Mouse (Mus musculus): Measurements from ENCODE around the gene Slc12a3. TPM values are rescaled to one million over a fixed set of nuclear protein-coding genes. Genes with fewer than 3 reads are reported as not detected.

Gene Slc12a3
- total RNA-seq, 2 experiments from 2014 or later, result 0.34 TPM; not detected in 1

DNA sequence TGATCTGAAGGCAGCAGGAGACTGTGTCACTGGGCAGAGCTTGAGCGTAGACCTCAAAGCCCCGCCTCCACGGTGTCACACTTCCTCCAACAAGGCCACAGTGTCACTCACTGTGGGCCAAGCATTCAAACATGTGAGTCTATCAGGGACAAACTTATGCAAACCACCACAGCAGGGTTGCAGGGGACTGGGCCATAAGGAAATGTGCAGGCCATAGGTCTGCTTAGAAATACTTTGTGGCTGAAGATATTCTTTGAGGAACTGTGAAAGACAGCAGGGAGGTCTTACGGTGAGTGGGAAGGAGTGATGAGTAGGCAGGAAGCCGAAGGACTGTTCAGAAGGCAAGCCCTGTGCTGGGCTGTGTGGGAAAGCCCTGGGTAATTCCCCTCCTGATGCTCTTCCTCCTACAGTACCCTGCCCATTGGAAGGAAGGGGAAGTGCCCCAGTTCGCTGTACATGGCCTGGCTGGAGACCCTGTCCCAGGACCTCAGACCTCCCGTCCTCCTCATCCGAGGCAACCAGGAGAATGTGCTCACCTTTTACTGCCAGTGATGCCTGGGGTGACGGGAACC lies 36.5 kb downstream of the Slc12a3 start:
- ATAC-seq (replicated peaks; ENCODE audit: low FRiP score, poor library complexity, severe bottlenecking), result no peak

DNA sequence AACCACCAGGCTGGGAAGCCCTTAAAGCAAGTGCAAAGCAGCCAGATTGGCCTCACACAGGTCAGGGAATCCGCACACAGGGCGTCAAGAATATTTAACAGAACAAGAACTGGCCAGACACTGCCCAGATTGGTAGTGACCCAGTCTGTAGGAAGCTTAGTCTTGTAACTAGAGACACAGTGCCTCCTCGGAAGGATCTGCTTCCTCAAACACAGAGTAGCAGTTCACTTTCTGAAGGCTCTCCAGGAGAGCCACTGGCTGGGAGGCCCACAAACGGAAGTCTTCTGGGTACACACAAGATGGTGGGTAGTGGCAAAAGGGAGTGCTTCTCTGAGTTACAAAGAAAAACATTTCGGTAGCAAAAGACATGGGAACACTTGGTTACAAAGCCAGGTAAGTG lies 41.8 kb downstream of the Slc12a3 start:
- no peak for ATAC-seq (replicated peaks; ENCODE audit: low FRiP score, poor library complexity, severe bottlenecking)

DNA sequence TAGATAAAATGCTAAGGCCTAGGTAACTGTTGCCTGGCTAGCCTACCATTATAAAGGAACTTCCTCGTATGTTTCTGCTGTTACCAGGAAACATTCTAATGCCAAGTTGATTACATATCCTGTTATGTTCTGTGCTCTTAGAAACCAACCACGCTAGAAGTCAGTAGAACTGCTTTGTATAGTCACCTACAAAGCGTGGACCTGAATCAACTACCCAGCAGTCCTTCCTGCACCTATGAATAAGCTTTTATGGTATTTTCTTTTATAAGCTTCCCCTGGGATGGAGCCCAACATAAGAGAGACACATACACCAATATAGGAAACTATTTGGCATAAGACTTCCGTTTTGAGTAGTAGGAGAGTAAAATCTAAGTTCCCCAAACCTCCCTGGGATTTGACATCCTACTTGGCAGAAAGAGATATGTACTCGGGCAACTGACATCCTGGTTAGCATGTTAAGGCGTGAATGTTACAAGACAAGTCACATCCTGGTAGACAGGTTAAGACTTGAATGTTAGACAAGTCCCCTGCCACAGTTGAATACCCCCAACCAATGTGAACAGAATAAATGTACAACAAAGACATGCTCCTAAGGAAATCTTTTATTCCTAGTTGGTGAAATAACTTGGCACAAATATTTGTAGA lies 44.1 kb downstream of the Slc12a3 start:
- no peak for ATAC-seq (replicated peaks; ENCODE audit: low FRiP score, poor library complexity, severe bottlenecking)

DNA sequence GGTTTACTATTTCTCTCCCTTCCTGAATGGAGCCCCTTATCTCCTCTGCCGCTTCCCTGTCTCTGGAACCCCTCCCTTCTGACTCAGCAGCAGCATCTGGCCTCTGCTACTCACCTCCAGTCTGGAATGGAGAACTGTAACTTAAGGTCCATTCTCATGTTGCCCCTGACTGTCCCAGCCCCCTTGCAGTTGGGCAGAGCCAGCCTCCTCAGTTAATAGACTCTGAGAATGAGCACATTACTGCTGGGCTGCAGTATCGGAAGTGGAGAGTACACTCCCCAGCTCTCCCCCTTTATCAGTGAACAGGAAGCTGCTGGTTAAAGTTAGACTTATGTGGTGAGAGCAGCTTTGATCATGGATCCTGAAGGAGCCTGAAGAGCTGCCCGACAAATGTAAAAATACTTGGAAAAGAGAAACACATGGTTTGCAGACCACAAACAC lies 46.6 kb downstream of the Slc12a3 start:
- ATAC-seq (replicated peaks; ENCODE audit: low FRiP score, poor library complexity, severe bottlenecking), result peak; percentile 66

DNA sequence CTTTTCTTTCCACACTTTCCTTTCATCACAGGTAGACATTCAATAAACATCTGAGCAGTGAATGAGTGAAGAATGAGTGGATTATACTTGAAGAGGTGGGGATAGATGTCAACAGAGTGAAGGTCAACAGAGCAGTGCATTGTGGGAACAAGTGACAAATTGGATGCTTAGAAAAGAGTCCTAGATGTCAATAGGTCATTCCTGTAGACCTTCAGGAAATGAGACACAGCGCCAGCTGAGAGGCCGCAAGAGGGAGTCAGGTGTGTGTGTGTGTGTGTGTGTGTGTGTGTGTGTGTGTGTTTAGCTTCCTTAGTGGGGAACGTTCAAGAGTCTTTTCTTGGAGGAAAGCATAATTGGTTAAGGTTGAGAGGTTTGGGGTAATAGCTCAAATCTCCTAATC lies 47.2 kb downstream of the Slc12a3 start:
- ATAC-seq (replicated peaks; ENCODE audit: low FRiP score, poor library complexity, severe bottlenecking), result no peak

DNA sequence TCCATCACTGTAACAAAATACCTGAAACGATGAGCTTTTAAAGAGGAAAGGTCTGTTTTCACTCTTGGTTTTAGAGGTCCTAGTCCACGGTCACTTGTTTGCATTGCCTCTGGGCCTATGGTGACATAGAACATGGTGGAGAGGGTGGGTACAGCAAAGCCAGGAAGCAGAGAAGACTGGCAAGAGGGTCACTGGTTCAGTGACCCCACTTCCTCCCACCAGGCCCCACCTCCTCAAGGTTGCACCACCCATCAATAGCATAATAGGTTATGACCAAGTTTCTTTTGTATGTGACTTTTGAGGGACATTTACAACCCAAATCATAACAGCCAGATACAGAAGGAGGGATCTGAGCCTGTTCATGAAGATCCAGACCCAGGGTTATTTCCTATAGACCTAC lies 47.6 kb downstream of the Slc12a3 start:
- ATAC-seq (replicated peaks; ENCODE audit: low FRiP score, poor library complexity, severe bottlenecking), result no peak

DNA sequence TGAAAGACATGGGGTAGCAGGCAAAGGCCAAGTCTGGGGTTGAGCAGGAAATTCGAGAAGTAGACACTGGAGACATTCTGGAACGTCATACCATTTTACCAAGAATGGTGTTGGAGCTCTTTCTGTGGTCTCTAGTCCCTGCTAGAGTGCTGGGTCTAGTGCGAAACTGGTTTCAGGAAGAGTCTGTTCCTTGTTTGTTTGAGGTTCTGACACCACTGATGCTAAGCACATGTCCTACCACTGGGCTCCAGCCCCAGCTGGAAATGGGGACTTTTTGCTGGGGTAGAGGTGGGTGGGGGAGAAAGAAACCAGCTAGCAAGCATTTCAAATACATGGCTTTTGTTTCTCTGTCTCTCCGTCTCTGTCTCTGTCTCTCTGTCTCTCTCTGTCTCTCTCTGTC lies 48.0 kb downstream of the Slc12a3 start:
- no peak for ATAC-seq (replicated peaks; ENCODE audit: low FRiP score, poor library complexity, severe bottlenecking)

DNA sequence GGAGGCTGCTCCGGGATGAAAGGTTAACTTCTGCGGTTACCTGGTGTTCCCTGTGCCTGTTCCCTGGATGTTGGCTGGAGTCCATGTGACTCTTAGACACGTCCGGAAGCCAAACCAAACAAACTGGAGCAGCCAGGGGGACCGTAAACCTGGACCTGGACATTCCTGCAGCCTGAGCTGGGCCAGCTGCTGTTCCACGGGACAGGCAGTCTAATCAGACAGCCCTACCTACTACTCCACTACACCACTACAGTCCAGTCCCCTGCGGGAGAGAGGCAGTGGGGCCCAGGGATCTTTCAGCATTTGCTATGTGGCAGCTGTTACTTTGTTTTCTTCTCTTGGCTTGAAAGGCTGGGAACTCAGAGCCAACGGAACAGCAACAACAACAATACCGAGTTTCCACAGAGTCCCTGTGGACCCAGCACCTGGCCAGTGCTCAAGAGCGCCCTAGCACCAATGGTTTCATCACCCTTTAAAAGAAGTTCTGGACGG lies 48.8 kb downstream of the Slc12a3 start:
- ATAC-seq (replicated peaks; ENCODE audit: low FRiP score, poor library complexity, severe bottlenecking), result no peak; the same call in 1 of the 2 replicates

DNA sequence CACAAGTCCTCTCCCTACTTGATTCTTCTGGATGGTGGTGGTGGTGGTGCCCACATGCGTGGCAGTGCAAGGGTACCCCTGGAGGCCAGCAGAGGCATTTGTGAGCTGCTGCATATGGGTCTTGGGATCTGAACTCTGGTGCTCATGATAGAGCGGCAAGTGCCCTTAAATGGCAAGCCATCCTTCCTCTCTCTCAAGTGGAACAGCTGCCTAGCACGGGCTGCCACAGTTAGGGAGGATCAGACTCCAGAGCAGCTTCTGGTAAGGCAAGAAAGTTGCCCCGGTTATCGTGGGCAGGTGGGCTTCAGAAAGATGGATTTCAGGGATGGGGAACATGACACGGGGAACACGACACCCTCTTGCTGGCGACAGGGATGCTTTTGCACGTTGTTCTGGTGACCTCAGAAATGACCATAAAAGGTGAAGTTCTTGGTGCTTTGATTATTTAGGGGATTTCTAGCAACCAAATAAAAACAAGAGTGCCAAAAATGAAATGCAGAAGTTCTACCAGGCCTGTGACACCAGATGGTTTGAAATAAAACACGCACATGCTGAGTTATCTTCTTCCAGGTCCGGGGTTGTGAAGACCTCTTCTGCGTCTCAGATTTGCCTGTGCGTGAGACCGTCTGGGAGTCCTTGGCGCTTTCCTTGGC lies 49.9 kb downstream of the Slc12a3 start:
- no peak for ATAC-seq (replicated peaks; ENCODE audit: low FRiP score, poor library complexity, severe bottlenecking)

DNA sequence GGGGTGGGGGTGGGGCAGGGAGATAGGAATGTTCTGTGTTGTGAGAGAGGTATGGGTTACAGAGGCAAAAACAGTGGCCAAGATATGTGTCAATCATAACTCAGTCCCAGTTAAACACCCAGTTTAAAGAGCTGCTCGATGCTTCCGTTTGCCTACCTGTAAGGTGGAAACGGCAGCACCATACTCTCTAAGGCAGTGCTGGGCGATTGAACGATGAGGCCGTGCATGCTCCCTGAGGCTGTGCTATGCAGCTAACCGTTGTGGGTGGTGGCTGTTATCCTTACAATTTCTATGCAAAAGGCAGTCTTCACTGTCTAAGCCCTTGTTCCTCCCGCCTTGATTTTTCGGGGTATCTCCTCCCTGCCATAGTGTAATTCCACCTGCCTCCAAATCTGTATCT lies 50.7 kb downstream of the Slc12a3 start:
- ATAC-seq (replicated peaks; ENCODE audit: low FRiP score, poor library complexity, severe bottlenecking), result no peak

DNA sequence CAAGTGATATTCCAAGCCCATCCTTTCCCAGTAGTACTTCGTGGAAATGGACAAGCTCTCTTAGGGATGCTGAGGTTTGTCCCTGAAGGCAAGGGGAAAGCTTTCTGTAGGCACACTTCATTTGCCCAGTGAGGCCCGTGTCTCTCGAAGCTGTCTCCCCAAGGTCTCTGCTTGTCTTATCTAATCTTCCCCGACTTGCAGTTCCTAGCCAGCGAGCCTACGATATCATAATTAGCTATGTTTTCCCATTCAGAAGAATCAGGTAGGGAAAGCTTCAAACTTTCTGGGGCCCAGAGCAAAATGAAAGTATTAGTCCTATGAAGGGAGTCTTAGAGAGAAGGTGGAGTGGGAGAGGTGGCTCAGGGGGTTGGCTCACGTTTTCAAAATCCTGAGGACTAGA lies 55.2 kb downstream of the Slc12a3 start:
- ATAC-seq (replicated peaks; ENCODE audit: low FRiP score, poor library complexity, severe bottlenecking), result no peak

DNA sequence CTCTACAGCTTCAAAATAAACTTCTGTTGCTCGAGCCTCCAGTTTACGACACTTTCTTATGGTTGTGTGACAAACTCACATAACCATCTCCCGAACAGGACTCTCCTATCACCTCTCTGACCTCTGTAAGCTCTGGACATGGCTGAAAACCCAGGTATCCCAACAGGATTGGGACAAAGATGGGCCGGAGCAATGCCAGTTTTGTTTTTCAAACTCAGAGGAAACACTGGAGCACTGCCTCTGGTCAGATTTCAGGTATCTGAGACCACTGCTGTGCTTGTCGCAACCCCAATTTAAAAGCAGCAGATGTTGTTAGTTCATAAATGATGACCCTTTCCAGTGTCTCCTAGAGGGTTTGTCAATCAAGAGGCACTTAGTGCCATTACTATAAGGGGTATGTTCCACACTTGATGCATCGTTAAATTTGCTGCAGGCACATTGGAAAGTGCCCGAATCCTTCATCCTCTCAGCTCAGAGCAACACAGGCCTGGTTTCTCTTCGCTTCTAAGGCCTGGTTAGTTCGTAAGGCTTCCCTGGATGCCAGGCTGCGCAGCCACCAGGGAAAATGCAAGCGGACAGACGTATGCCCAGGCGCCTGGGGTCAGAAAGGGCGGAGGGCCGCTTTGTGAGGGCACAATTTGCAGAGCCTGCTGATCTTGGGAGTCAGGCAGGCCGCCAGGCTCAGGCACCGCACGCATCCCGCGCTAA lies 56.7 kb downstream of the Slc12a3 start:
- no peak for ATAC-seq (replicated peaks; ENCODE audit: low FRiP score, poor library complexity, severe bottlenecking)

DNA sequence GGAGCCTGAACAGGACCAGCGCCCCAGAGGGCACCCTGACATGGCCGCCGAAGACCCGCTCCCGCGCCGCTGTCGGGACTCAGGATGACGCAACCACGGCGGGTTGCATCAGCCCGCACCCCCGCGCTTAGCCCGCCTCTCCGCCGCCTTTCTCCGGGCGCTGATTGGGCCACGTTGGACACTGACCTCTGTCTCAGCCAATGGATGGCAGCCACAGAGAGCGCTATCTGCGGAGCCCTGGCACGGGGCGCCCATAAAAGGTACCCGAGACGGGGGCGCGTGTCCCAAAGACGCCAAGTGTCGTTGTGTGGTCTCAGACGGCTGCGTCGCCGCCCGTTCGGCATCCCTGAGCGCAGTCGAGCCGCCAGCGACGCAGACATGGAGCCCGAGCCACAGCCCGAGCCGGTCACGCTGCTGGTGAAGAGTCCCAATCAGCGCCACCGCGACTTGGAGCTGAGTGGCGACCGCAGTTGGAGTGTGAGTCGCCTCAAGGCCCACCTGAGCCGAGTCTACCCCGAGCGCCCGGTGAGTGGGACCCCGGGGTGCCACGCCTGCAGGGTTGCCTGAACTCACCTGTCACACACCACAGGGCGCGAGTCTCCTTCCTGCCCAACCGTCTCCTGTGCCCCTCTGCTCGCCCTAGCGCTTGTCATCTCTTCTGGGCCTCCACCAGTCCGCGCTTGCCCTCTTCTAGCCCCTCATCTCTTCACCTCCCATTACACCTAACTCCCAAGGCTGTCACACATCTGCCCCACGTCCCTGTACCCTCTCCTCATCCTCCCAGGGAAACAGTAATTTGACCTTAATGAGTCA lies 57.4 kb downstream of the Slc12a3 start, which contains the start of gene Herpud1:
TSS of gene Herpud1 (plus strand) at position 225 of the 813 bp plus-strand sequence.
- ATAC-seq (replicated peaks; ENCODE audit: low FRiP score, poor library complexity, severe bottlenecking), result peak; percentile 88

DNA sequence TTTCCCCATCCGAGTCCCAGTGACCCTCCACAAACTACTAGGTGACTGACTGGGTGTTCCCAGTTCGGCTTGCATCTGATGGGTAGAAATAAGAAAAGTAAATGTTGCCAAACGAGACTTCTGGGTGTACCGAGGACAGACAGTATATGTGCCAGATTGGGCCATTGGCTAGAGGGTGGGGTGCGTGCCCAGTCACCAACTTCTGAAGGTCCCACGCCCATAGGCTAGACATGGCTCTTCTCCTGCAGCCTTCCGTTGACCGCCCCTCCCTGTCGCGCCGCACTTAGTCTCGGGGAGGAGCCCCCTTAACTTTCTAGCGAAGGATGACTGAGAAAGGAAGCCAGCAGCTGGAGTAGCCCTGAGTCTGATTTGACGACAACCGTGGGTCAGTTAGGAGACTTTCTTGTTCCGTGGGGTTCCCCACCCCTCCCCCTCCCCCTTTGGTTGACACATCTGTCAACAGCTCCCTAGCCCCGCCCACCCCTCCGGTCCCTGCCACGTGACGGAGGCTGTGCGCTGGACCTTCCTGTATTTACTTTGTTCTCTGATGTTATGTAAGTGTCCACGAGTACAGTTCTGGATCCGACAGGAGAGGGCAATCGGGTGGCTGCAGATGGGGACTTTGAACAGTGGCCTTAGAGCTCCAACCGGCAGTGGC lies 58.2 kb downstream of the Slc12a3 start:
- ATAC-seq (replicated peaks; ENCODE audit: low FRiP score, poor library complexity, severe bottlenecking), result peak; percentile 85

DNA sequence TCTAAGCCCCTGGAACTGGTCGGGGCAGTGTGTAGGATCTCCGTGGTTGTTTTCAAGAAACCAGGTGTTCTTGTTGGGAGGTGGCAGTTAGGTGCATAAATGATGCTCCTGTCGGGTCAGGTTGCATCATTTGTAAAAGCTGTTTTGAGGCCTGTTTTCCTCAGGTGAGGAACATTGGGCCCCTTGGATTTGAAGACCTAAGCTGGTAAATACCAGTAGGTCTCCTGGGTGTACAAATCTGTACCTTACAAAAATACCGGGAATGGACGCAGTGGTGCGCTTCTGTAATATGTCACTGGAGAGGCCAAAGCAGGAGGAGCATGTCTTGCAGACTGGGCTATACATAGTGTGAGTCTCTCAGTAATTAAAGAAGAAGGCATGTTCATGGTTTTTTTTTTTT lies 58.8 kb downstream of the Slc12a3 start:
- ATAC-seq (replicated peaks; ENCODE audit: low FRiP score, poor library complexity, severe bottlenecking), result no peak

DNA sequence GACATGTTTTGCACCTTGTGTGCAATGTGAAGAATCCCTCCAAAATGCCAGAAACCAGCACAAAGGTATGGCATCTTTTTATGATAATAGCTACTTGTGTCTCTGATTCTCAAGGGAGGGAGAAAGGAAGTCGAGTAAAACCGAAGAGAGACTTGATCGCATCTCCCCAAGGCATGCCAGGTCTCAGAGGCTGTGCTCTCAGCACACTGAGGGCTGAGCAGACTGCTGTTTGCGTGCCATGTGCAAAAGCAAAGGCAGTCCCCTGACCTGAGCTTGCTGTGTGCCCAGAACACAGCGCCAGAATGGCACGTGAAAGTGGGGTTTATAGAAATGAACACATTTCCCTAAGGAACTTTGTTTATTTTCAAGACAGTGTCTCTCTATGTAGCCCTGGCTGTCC lies 60.5 kb downstream of the Slc12a3 start:
- no peak for ATAC-seq (replicated peaks; ENCODE audit: low FRiP score, poor library complexity, severe bottlenecking)

DNA sequence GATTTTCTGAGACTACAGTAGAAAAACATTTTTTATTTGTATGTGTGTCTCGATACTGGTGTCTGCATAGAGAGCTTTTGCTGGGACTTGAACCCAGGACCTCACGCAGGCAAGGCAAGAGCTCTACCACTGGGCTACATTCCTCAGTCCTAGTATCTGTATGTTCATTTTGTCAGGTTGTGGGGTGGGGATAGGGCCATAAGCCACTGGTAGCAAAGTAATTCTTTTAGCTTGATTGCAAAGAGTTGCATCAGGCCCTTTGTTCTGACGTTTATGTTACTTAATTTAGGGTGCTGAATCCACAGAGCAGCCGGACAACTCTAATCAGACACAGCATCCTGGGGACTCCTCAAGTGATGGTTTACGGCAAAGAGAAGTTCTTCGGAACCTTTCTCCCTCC lies 61.4 kb downstream of the Slc12a3 start:
- ATAC-seq (replicated peaks; ENCODE audit: low FRiP score, poor library complexity, severe bottlenecking), result no peak

DNA sequence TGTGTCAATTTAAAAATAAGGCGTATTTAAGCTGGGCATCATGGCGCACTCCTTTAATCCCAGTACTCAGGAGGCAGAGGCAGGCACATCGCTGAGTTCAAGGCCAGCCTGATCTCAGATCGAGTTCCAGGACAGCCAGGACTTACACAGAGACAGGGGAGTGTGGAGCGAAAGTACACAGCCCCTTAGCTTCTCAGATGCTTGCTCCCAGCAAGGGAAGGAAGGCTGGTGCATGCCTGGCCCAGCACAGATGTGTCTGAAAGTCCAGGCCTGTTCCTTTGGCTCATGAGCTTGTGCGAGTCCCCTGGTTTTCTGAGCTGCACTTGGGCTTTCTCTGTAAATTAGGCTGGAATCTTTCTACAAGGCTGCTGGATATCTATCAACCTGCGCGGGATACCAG lies 61.9 kb downstream of the Slc12a3 start:
- no peak for ATAC-seq (replicated peaks; ENCODE audit: low FRiP score, poor library complexity, severe bottlenecking)

DNA sequence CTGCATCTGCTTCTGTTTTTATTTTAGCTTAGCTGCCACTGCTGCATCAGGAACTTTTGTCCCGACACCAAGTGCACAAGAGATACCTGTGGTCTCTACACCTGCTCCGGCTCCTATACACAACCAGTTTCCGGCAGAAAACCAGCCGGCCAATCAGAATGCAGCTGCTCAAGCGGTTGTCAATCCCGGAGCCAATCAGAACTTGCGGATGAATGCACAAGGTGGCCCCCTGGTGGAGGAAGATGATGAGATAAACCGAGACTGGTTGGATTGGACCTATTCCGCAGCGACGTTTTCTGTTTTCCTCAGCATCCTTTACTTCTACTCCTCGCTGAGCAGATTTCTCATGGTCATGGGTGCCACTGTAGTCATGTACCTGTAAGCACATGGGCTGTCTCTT lies 63.1 kb downstream of the Slc12a3 start:
- ATAC-seq (replicated peaks; ENCODE audit: low FRiP score, poor library complexity, severe bottlenecking), result no peak

Measured in erythroblast, adult 5-6 weeks (primary cell).